Mouse (Mus musculus) embryonic facial prominence, embryonic 15.5 days (tissue): ENCODE results near the gene Cdc26. TPM values are rescaled to one million over a fixed set of nuclear protein-coding genes. Genes with fewer than 3 reads are reported as not detected.
A peak's percentile ranks its signal among the peaks of the same experiment; 100 is the strongest.

Experiments
- ATAC-seq: fragments of 200-750 bp; cut with Nextera tagmentation; 2 replicates; pipeline ENCODE4 v1.8.0; 2017; ENCODE audit warnings: low read depth, moderate TSS enrichment; ENCODE audit not compliant: insufficient number of reproducible peaks, low FRiP score, low TSS enrichment
- H3K27ac ChIP-seq: fragments of 300-500 bp; sonication (generic); replicated peaks from 2 replicates; pipeline ENCODE4 v1.5.1; 2015; ENCODE audit warnings: mild to moderate bottlenecking, inconsistent platforms
- H3K27me3 ChIP-seq: fragments of 300-500 bp; sonication (generic); 2 replicates; pipeline ENCODE4 v1.6.1; 2015; ENCODE audit warnings: inconsistent platforms
- H3K36me3 ChIP-seq: fragments of 300-500 bp; sonication (generic); 2 replicates; pipeline ENCODE4 v1.6.1; 2015; ENCODE audit warnings: mild to moderate bottlenecking, inconsistent platforms
- H3K4me1 ChIP-seq: fragments of 300-500 bp; sonication (generic); 2 replicates; pipeline ENCODE4 v1.6.1; 2015; ENCODE audit warnings: inconsistent platforms
- H3K4me2 ChIP-seq: fragments of 300-500 bp; sonication (generic); replicated peaks from 2 replicates; pipeline ENCODE4 v1.6.1; 2015; ENCODE audit warnings: mild to moderate bottlenecking, inconsistent platforms
- H3K4me3 ChIP-seq: fragments of 300-500 bp; sonication (generic); replicated peaks from 2 replicates; pipeline ENCODE4 v1.5.1; 2015; ENCODE audit warnings: mild to moderate bottlenecking, inconsistent platforms
- H3K9ac ChIP-seq: fragments of 300-500 bp; sonication (generic); 2 replicates; pipeline ENCODE4 v1.6.1; 2015; ENCODE audit warnings: inconsistent platforms
- H3K9me3 ChIP-seq: fragments of 300-500 bp; sonication (generic); replicated peaks from 2 replicates; pipeline ENCODE4 v1.6.1; 2016; ENCODE audit warnings: inconsistent platforms
- WGBS: fragments of 180-500 bp; shearing (Covaris S2); methylation state at CpG from one replicate; pipeline ENCODE4 v1.1.7; 2015; 5-methylcytosine and 5-hydroxymethylcytosine counted together
- polyA plus RNA-seq: library from polyadenylated mRNA; unstranded; fragments of >200 nt; fragmentation: Nextera tagmentation; extraction: Ambion mirVana; gene quantifications from 2 replicates; pipeline ENCODE4 v1.2.1, GENCODE M21; 2015

The Cdc26 gene
- polyA plus RNA-seq, 1 experiment from 2014 or later, result 149 TPM

- Histone ChIP-seq H3K4me3 (no peak overlapping the region), H3K27me3 (no peaks in the 10 kb centered on the region), H3K36me3 (no peaks in the 10 kb centered on the region), H3K4me1 (0 out of 2 replicates have a peak, but pooled peaks cover 6% of the 10 kb centered on the region), H3K9me3 (no peaks in the 10 kb centered on the region), H3K27ac (no peak overlapping the region), H3K9ac (no peak overlapping the region), H3K4me2 (no peak overlapping the region)
- no peak for ATAC-seq
- WGBS, result 80% methylated on average over 4 of the region's 4 CpGs
Measured at GRCm38 (mm10) chr4:62374342-62374741, 34.1 kb downstream of the Cdc26 start.

DNA sequence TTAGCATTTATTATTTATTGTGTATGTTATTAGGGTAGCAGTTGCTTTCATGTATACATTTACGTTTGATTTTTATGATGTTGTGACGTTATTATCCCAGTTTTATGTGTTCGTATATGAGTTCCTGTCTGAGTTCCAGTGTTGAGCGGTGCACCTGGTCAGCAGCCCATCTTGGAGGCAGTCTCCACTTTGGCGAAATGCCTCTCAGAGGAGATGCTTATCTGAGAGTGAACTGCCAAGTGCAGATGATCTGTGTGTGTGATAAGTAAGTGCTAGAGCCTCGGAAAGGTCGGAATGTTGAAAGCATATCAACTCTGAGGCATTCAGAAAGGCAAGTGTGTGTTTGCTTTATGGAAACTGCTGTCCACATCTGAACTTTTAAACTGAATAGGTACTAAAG is 34.8 kb downstream of the Cdc26 start:
- Histone ChIP-seq H3K9me3 (no peaks in the 10 kb centered on the region), H3K27ac (no peak overlapping the region), H3K4me1 (0 out of 2 replicates have a peak, but pooled peaks cover 6% of the 10 kb centered on the region), H3K27me3 (no peaks in the 10 kb centered on the region), H3K4me3 (no peak overlapping the region), H3K9ac (no peak overlapping the region), H3K4me2 (no peak overlapping the region), H3K36me3 (no peaks in the 10 kb centered on the region)
- ATAC-seq, result no peak
- WGBS, result 75% methylated on average over 7 of the region's 7 CpGs

- no peak for ATAC-seq
- Histone ChIP-seq H3K4me1 (0 out of 2 replicates have a peak, but pooled peaks cover 6% of the 10 kb centered on the region), H3K27ac (no peak overlapping the region), H3K4me2 (no peak overlapping the region), H3K4me3 (no peak overlapping the region), H3K36me3 (no peaks in the 10 kb centered on the region), H3K27me3 (no peaks in the 10 kb centered on the region), H3K9ac (no peak overlapping the region), H3K9me3 (no peaks in the 10 kb centered on the region)
- 66% methylated on average over 9 of the region's 9 CpGs for WGBS
Measured at GRCm38 (mm10) chr4:62372818-62373520, 35.5 kb downstream of the Cdc26 start.

DNA sequence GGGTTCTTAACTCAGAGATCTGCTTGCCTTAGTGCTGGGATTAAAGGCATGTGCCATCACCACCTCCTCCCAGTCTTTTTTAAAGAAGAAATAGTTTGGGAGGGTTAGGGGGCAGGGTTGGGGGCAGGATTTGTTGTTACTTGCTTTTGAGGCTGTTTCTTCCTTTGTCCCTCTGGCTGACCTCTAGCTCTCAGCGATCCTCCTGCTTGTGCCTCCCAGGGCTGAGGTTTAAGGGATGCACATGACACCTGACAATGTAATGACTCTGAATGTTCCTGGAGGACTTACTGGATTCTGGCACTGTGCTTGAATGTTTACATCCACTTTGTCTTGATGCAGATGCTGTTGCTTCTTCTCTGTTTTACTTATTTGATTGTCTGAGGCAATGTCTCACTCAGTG is 36.0 kb downstream of the Cdc26 start:
- no peak overlapping the region for H3K4me2 ChIP-seq
- no peak overlapping the region for H3K9ac ChIP-seq
- H3K9me3 ChIP-seq, result no peaks in the 10 kb centered on the region
- ATAC-seq, result no peak
- H3K36me3 ChIP-seq, result no peaks in the 10 kb centered on the region
- no peak overlapping the region for H3K4me3 ChIP-seq
- no peaks in the 10 kb centered on the region for H3K27me3 ChIP-seq
- 0 out of 2 replicates have a peak, but pooled peaks cover 6% of the 10 kb centered on the region for H3K4me1 ChIP-seq
- H3K27ac ChIP-seq, result no peak overlapping the region
- WGBS, result 47% methylated on average over 1 of the region's 1 CpGs

- no peak overlapping the region for H3K4me3 ChIP-seq
- H3K4me2 ChIP-seq, result no peak overlapping the region
- no peak overlapping the region for H3K27ac ChIP-seq
- no peaks in the 10 kb centered on the region for H3K9me3 ChIP-seq
- no peaks in the 10 kb centered on the region for H3K36me3 ChIP-seq
- H3K27me3 ChIP-seq, result no peaks in the 10 kb centered on the region
- H3K4me1 ChIP-seq, result 0 out of 2 replicates have a peak, but pooled peaks cover 6% of the 10 kb centered on the region
- ATAC-seq, result no peak
- WGBS, result 81% methylated on average over 3 of the region's 3 CpGs
- no peak overlapping the region for H3K9ac ChIP-seq
Measured at GRCm38 (mm10) chr4:62369091-62369490, 39.4 kb downstream of the Cdc26 start.

GRCm38 (mm10) chr4:62367586-62367985 is 40.9 kb downstream of the Cdc26 start:
- Histone ChIP-seq H3K27me3 (no peaks in the 10 kb centered on the region), H3K36me3 (no peaks in the 10 kb centered on the region), H3K4me2 (no peak overlapping the region), H3K9ac (no peak overlapping the region), H3K27ac (no peak overlapping the region), H3K9me3 (no peaks in the 10 kb centered on the region), H3K4me1 (no peaks in the 10 kb centered on the region), H3K4me3 (no peak overlapping the region)
- WGBS, result 80% methylated on average over 6 of the region's 6 CpGs
- no peak for ATAC-seq

- Histone ChIP-seq H3K4me2 (no peak overlapping the region), H3K36me3 (no peaks in the 10 kb centered on the region), H3K27me3 (no peaks in the 10 kb centered on the region), H3K27ac (no peak overlapping the region), H3K9ac (no peak overlapping the region), H3K9me3 (no peaks in the 10 kb centered on the region), H3K4me3 (no peak overlapping the region), H3K4me1 (peaks cover 7% of the 10 kb centered on the region; the same call in 1 of the 2 replicates)
- ATAC-seq, result no peak
- 75% methylated on average over 4 of the region's 4 CpGs for WGBS
Measured at GRCm38 (mm10) chr4:62366291-62366690, 42.2 kb downstream of the Cdc26 start.

GRCm38 (mm10) chr4:62364299-62364698 is 44.1 kb downstream of the Cdc26 start:
- H3K27me3 ChIP-seq, result no peaks in the 10 kb centered on the region
- H3K4me1 ChIP-seq, result peaks cover 12% of the 10 kb centered on the region
- WGBS, result 77% methylated on average over 8 of the region's 8 CpGs
- H3K36me3 ChIP-seq, result no peaks in the 10 kb centered on the region
- no peak overlapping the region for H3K4me2 ChIP-seq
- H3K27ac ChIP-seq, result no peak overlapping the region
- H3K9me3 ChIP-seq, result no peaks in the 10 kb centered on the region
- H3K9ac ChIP-seq, result no peak overlapping the region
- no peak for ATAC-seq
- H3K4me3 ChIP-seq, result no peak overlapping the region

- no peak overlapping the region for H3K27ac ChIP-seq
- WGBS, result 78% methylated on average over 2 of the region's 2 CpGs
- no peak overlapping the region for H3K4me2 ChIP-seq
- H3K4me1 ChIP-seq, result peaks cover 18% of the 10 kb centered on the region
- no peak overlapping the region for H3K9ac ChIP-seq
- H3K9me3 ChIP-seq, result no peaks in the 10 kb centered on the region
- no peak for ATAC-seq
- no peak overlapping the region for H3K4me3 ChIP-seq
- H3K36me3 ChIP-seq, result no peaks in the 10 kb centered on the region
- H3K27me3 ChIP-seq, result no peaks in the 10 kb centered on the region
Measured at GRCm38 (mm10) chr4:62362437-62362836, 46.0 kb downstream of the Cdc26 start.

- 97% methylated on average over 1 of the region's 1 CpGs for WGBS
- Histone ChIP-seq H3K9me3 (no peaks in the 10 kb centered on the region), H3K27ac (no peak overlapping the region), H3K36me3 (0 out of 2 replicates have a peak, but pooled peaks cover 1% of the 10 kb centered on the region), H3K4me2 (peak overlapping the region; percentile 61), H3K4me1 (peaks cover 18% of the 10 kb centered on the region), H3K27me3 (no peaks in the 10 kb centered on the region), H3K4me3 (peak overlapping the region; percentile 83), H3K9ac (no peak overlapping the region)
- ATAC-seq, result no peak
Measured at GRCm38 (mm10) chr4:62361997-62362396, 46.4 kb downstream of the Cdc26 start.

GRCm38 (mm10) chr4:62361571-62361970 is 46.9 kb downstream of the Cdc26 start:
- ATAC-seq, result no peak
- WGBS, result 37% methylated on average over 6 of the region's 6 CpGs
- Histone ChIP-seq H3K9me3 (no peaks in the 10 kb centered on the region), H3K4me2 (peak overlapping the region; percentile 61), H3K9ac (0 out of 2 replicates have a peak overlapping the region, but pooled peaks have one; percentile 54), H3K4me1 (peaks cover 18% of the 10 kb centered on the region), H3K27me3 (no peaks in the 10 kb centered on the region), H3K36me3 (0 out of 2 replicates have a peak, but pooled peaks cover 6% of the 10 kb centered on the region), H3K4me3 (peak overlapping the region; percentile 83), H3K27ac (no peak overlapping the region)
